Mouse (Mus musculus) forebrain, embryonic 10.5 days (tissue): ENCODE data around the gene Dsn1. TPM values are rescaled to one million over a fixed set of nuclear protein-coding genes. Genes with fewer than 3 reads are reported as not detected.

Experiments used
- DNase-seq: peaks from one replicate; pipeline ENCODE4 v3.0.0-alpha.2; 2017; ENCODE audit warnings: low spot score; ENCODE audit errors: extremely low spot score
- H3K27ac ChIP-seq: fragments of 300-500 bp; sonication (generic); 2 replicates; pipeline ENCODE4 v1.5.1; 2016; ENCODE audit warnings: mild to moderate bottlenecking
- H3K27me3 ChIP-seq: fragments of 300-500 bp; sonication (generic); 2 replicates; pipeline ENCODE4 v1.6.1; 2016; ENCODE audit warnings: mild to moderate bottlenecking; ENCODE audit not compliant: poor library complexity, severe bottlenecking
- H3K36me3 ChIP-seq: fragments of 300-500 bp; sonication (generic); replicated peaks from 2 replicates; pipeline ENCODE4 v1.6.1; 2016; ENCODE audit warnings: mild to moderate bottlenecking, moderate library complexity
- H3K4me1 ChIP-seq: fragments of 300-500 bp; sonication (generic); 2 replicates; pipeline ENCODE4 v1.6.1; 2016
- H3K4me3 ChIP-seq: fragments of 300-500 bp; sonication (generic); 2 replicates; pipeline ENCODE4 v1.5.1; 2016; ENCODE audit warnings: mild to moderate bottlenecking, moderate library complexity
- H3K9me3 ChIP-seq: fragments of 300-500 bp; sonication (generic); 2 replicates; pipeline ENCODE4 v1.6.1; 2016; ENCODE audit warnings: mild to moderate bottlenecking, moderate library complexity
- WGBS: fragments of 180-500 bp; shearing (Covaris S2); methylation state at CpG from one replicate; pipeline ENCODE4 v1.1.7; 2016; 5-methylcytosine and 5-hydroxymethylcytosine counted together
- polyA plus RNA-seq: library from polyadenylated mRNA; unstranded; fragments of >200 nt; fragmentation: Nextera tagmentation; extraction: Ambion mirVana; gene quantifications from 2 replicates; pipeline ENCODE4 v1.2.1, GENCODE M21; 2016

The Dsn1 gene
- polyA plus RNA-seq, 1 experiment from 2014 or later: 59.1 TPM

- Histone ChIP-seq H3K36me3 (peaks cover 3% of the 10 kb centered on the region; the same call in 1 of the 2 replicates), H3K4me3 (no peak overlapping the region), H3K9me3 (no peaks in the 10 kb centered on the region), H3K27me3 (no peaks in the 10 kb centered on the region), H3K4me1 (peaks cover 4% of the 10 kb centered on the region; the same call in 1 of the 2 replicates), H3K27ac (no peak overlapping the region)
- 89% methylated on average over 4 of the region's 4 CpGs for WGBS
- DNase-seq: no peak
Observed at GRCm38 (mm10) chr2:156981291-156981690, 25.7 kb downstream of the Dsn1 start.

DNA sequence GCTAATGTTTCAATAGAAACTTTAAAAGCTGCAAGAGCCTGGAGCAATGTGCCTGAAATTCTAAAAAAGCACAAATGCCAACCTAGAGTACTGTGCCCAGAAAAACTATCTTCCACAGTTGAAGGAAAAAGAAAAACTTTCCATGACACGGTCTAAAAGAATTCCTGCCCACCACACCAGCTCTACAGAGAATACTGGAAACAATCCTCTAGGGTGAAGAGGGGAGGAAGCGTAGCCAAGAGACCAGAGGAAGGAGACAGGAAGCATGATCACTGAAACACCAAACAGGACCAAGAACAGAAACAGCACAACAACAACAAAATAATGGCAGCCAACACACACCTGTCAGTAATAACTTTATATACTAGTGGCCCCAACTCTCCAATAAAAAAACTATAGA, 26.9 kb downstream of the Dsn1 start:
- peaks cover 3% of the 10 kb centered on the region; the same call in 1 of the 2 replicates for H3K36me3 ChIP-seq
- H3K27ac ChIP-seq: no peak overlapping the region
- H3K9me3 ChIP-seq: no peaks in the 10 kb centered on the region
- H3K4me1 ChIP-seq: peaks cover 4% of the 10 kb centered on the region; the same call in 1 of the 2 replicates
- no peaks in the 10 kb centered on the region for H3K27me3 ChIP-seq
- H3K4me3 ChIP-seq: no peak overlapping the region
- 93% methylated on average over 2 of the region's 2 CpGs for WGBS
- no peak for DNase-seq

DNA sequence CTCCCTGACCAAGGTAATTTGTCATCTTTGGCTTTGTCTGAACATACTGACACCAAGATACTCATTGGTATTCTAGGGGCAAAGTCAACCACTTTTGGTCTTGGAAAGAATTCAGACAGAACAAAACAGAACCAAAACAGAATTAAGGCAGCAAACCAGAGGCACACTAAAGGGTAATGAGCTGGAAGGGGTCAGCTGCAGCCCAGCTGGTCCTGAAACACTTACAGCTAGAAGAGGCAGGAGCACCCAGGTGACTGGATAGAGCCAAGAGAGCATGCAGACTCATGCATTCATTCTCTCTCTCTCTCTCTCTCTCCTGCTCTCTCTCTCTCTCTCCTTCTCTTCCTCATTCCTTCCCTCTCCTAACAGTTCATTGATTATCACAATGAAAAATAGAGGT, 30.2 kb downstream of the Dsn1 start:
- Histone ChIP-seq H3K36me3 (peaks cover 3% of the 10 kb centered on the region; the same call in 1 of the 2 replicates), H3K4me1 (peaks cover 4% of the 10 kb centered on the region; the same call in 1 of the 2 replicates), H3K27ac (no peak overlapping the region), H3K4me3 (no peak overlapping the region), H3K27me3 (no peaks in the 10 kb centered on the region), H3K9me3 (no peaks in the 10 kb centered on the region)
- no peak for DNase-seq

DNA sequence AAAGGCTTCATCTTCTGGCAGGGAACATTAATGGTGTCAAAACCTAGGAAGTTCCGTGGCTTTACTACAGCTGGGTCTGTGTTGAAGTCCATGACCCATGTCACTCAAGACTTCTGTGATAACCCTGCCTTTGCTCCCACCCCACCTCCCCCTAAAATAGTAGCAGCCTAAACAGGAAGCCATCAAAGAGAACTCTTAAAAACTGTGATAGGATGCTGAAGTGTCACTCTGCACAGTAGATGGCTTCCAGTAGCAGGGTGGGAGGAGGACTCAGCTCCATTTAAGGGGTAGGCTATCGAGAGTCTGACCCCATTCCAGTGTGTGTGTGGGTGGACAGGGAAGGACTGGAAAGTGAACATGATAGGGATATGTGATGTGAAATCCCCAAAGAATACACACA, 32.0 kb downstream of the Dsn1 start:
- Histone ChIP-seq H3K27ac (no peak overlapping the region), H3K36me3 (peaks cover 3% of the 10 kb centered on the region; the same call in 1 of the 2 replicates), H3K9me3 (no peaks in the 10 kb centered on the region), H3K4me1 (peaks cover 7% of the 10 kb centered on the region; the same call in 1 of the 2 replicates), H3K27me3 (no peaks in the 10 kb centered on the region), H3K4me3 (no peak overlapping the region)
- no peak for DNase-seq
- 84% methylated on average over 2 of the region's 2 CpGs for WGBS

DNA sequence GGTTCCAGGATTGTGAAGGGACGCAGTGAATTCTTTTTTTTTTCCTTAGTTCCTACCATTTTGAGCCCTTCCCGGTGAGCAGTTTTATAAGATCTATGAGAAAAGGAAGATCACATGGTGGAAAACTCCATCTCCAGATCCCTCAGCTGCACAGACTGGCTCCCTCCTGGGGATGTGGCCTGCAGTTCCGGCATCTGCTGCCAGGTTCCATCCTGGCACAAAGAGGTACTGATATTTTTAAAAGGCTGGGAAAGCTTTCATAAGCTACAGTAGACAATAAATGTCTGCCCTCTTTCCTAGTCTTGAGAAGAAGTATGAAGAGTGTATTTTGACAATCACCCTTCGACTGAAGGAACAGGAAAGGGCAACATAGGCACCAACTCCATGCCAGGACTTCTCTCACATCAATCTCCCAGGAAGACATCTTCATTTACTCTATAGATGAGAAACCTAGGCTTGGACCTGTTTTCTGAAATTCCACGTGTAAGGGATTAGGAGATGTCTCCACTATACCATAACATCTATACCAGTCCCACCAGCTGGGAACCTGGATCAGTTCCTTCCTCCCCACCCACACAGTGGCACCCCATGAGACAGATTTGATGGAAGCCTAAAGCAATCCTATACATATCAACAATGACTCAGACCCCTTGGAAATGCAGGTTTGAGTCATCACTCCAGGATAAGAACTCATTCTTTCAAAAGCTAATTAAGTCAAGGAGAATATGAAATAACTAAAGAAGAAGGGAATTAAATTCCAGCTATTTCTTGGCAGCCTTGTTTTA, 33.4 kb downstream of the Dsn1 start:
- Histone ChIP-seq H3K4me1 (peaks cover 7% of the 10 kb centered on the region; the same call in 1 of the 2 replicates), H3K4me3 (no peak overlapping the region), H3K9me3 (no peaks in the 10 kb centered on the region), H3K27ac (no peak overlapping the region), H3K36me3 (peaks cover 3% of the 10 kb centered on the region; the same call in 1 of the 2 replicates), H3K27me3 (no peaks in the 10 kb centered on the region)
- 87% methylated on average over 5 of the region's 5 CpGs for WGBS
- DNase-seq: no peak

- 89% methylated on average over 7 of the region's 7 CpGs for WGBS
- Histone ChIP-seq H3K36me3 (no peaks in the 10 kb centered on the region), H3K27ac (no peak overlapping the region), H3K9me3 (no peaks in the 10 kb centered on the region), H3K4me1 (0 out of 2 replicates have a peak, but pooled peaks cover 3% of the 10 kb centered on the region), H3K4me3 (no peak overlapping the region), H3K27me3 (no peaks in the 10 kb centered on the region)
- DNase-seq: no peak
Observed at GRCm38 (mm10) chr2:156970253-156970652, 36.7 kb downstream of the Dsn1 start.

- Histone ChIP-seq H3K36me3 (no peaks in the 10 kb centered on the region), H3K9me3 (no peaks in the 10 kb centered on the region), H3K27me3 (no peaks in the 10 kb centered on the region), H3K4me3 (no peak overlapping the region), H3K27ac (no peak overlapping the region), H3K4me1 (0 out of 2 replicates have a peak, but pooled peaks cover 3% of the 10 kb centered on the region)
- WGBS: 82% methylated on average over 4 of the region's 4 CpGs
- DNase-seq: no peak
Observed at GRCm38 (mm10) chr2:156968501-156968900, 38.5 kb downstream of the Dsn1 start.

DNA sequence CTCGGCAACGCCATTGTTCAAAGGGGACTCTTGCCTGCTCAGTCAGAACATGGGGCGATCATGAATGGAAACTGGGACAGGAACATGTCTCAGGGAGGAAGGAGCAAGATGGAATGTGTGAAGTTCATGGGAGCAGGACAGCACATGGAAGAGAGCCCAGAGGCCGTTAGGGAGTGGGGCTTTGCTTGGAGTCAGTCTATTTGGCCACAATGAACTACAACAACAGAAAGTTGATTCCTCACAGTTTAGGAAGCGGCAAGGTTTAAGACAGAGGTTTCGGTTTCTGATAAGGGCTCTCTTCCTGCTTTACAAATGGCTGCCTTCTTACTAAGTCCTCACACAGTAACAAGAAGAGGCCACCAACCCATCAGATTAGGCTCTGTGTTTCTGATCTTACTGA, 39.6 kb downstream of the Dsn1 start:
- Histone ChIP-seq H3K27me3 (no peaks in the 10 kb centered on the region), H3K4me3 (no peak overlapping the region), H3K9me3 (no peaks in the 10 kb centered on the region), H3K4me1 (0 out of 2 replicates have a peak, but pooled peaks cover 3% of the 10 kb centered on the region), H3K36me3 (no peaks in the 10 kb centered on the region), H3K27ac (no peak overlapping the region)
- WGBS: 89% methylated on average over 6 of the region's 6 CpGs
- no peak for DNase-seq

GRCm38 (mm10) chr2:156963891-156964290, 43.1 kb downstream of the Dsn1 start:
- Histone ChIP-seq H3K27ac (no peak overlapping the region), H3K36me3 (no peaks in the 10 kb centered on the region)
- WGBS: 92% methylated on average over 7 of the region's 7 CpGs

GRCm38 (mm10) chr2:156958496-156959252, 48.3 kb downstream of the Dsn1 start:
- no peaks in the 10 kb centered on the region for H3K9me3 ChIP-seq
- H3K27me3 ChIP-seq: no peaks in the 10 kb centered on the region
- H3K36me3 ChIP-seq: no peaks in the 10 kb centered on the region
- no peak overlapping the region for H3K27ac ChIP-seq
- WGBS: 90% methylated on average over 9 of the region's 9 CpGs
- DNase-seq: no peak
- no peak overlapping the region for H3K4me3 ChIP-seq
- H3K4me1 ChIP-seq: no peaks in the 10 kb centered on the region

More at GRCm38 (mm10) chr2:156963891-156964290, 43.1 kb downstream of the Dsn1 start:
- Histone ChIP-seq H3K9me3 (no peaks in the 10 kb centered on the region), H3K4me1 (no peaks in the 10 kb centered on the region), H3K27me3 (no peaks in the 10 kb centered on the region), H3K4me3 (no peak overlapping the region)
- no peak for DNase-seq

DNA sequence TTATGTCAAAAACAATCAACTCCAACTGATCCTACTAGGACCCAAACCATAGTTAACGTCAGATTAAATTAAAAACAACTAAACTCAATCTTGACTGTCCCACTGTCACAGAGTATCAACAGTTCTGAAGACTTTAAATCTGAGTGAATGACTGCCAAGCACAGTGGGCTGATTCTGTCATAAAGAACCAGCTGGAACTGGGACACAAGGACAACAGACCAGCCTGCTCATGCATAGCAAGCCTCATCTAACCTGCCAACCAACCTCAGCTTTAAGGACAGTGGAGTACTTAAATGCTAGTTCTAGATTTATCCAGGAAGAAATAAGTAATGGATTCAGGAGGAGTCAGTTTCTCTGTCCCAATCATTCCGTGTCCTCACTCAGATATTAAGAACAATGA, 49.9 kb downstream of the Dsn1 start:
- Histone ChIP-seq H3K36me3 (no peaks in the 10 kb centered on the region), H3K27me3 (no peaks in the 10 kb centered on the region), H3K27ac (no peak overlapping the region), H3K9me3 (no peaks in the 10 kb centered on the region), H3K4me1 (no peaks in the 10 kb centered on the region), H3K4me3 (no peak overlapping the region)
- DNase-seq: no peak
- 91% methylated on average over 2 of the region's 2 CpGs for WGBS

DNA sequence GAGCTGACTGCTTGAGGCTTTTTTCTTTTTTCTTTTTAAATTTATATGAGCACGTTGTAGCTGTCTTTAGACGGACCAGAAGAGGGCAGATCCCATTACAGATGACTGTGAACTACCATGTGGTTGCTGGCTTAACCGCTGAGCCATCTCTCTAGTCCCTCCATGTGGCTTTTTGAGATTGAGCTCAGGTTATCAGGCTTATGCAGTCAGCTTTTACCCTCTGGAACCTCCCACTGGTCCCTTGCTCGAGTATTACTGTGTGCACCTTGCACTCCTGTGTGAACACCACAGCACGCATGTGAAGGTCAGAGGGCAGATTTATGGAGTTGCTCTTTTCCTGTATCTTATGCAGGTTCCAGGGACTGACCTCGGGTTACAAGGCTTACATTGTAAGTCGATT, 50.6 kb downstream of the Dsn1 start:
- WGBS: 83% methylated on average over 7 of the region's 7 CpGs
- H3K27me3 ChIP-seq: no peaks in the 10 kb centered on the region
- no peaks in the 10 kb centered on the region for H3K4me1 ChIP-seq
- no peak overlapping the region for H3K4me3 ChIP-seq
- H3K36me3 ChIP-seq: no peaks in the 10 kb centered on the region
- H3K27ac ChIP-seq: no peak overlapping the region
- no peak for DNase-seq
- no peaks in the 10 kb centered on the region for H3K9me3 ChIP-seq

GRCm38 (mm10) chr2:156954463-156954862, 52.5 kb downstream of the Dsn1 start:
- no peak for DNase-seq
- H3K36me3 ChIP-seq: no peaks in the 10 kb centered on the region
- 93% methylated on average over 5 of the region's 5 CpGs for WGBS
- H3K4me3 ChIP-seq: no peak overlapping the region
- no peaks in the 10 kb centered on the region for H3K9me3 ChIP-seq
- no peaks in the 10 kb centered on the region for H3K27me3 ChIP-seq
- no peaks in the 10 kb centered on the region for H3K4me1 ChIP-seq
- H3K27ac ChIP-seq: no peak overlapping the region
